ENCODE assay signal across 20 mouse cellular contexts in genomic region chr3:107041718-107042117, GRCm38 (mm10). TPM values are rescaled to one million over a fixed set of nuclear protein-coding genes. Genes with fewer than 3 reads are reported as not detected.
DNase-seq lines count a peak whose midpoint lies in the region; ATAC-seq and TF ChIP-seq lines count a peak whose summit lies in the region.
"Had no signal": no experiment of that assay in that cellular context is flagged by ENCODE, and none has a peak within 500 bp of the region (broad histone marks: within the 10 kb centered on the region; RNA-seq: fewer than 3 reads in every experiment).

No protein-coding gene starts in this region.

- peak overlapping the region; percentile 23 for H3K4me3 ChIP-seq in hindbrain, embryonic 13.5 days
- H3K4me3 ChIP-seq in hindbrain, embryonic 11.5 days (ENCODE audit: low read depth, low read length) = no peak overlapping the region
- peak overlapping the region; percentile 30 for H3K4me3 ChIP-seq in forebrain, embryonic 13.5 days
- peak overlapping the region; percentile 29 for H3K4me3 ChIP-seq in hindbrain, postnatal 0 days (ENCODE audit: low read length)
- no peak overlapping the region for H3K4me3 ChIP-seq in liver, embryonic 12.5 days
- H3K4me3 ChIP-seq: embryonic facial prominence, embryonic 15.5 days; heart, adult 2 months; intestine, embryonic 15.5 days; limb, embryonic 12.5 days had no signal

- H3K9me3 ChIP-seq in hindbrain, embryonic 13.5 days = no peaks in the 10 kb centered on the region
- H3K9me3 ChIP-seq in hindbrain, embryonic 11.5 days (ENCODE audit: control insufficient read depth, low read length) = no peaks in the 10 kb centered on the region
- H3K9me3 ChIP-seq in forebrain, embryonic 13.5 days (replicated peaks) = no peaks in the 10 kb centered on the region
- no peaks in the 10 kb centered on the region for H3K9me3 ChIP-seq in hindbrain, postnatal 0 days (ENCODE audit: low read length)
- no peaks in the 10 kb centered on the region for H3K9me3 ChIP-seq in liver, embryonic 12.5 days (replicated peaks)
- H3K9me3 ChIP-seq: embryonic facial prominence, embryonic 15.5 days; intestine, embryonic 15.5 days; limb, embryonic 12.5 days had no signal

- TF ChIP-seq CTCF in hindbrain, postnatal 0 days (IDR thresholded peaks at IDR 0.05; ENCODE audit: low read depth) = no peak

- H3K4me2 ChIP-seq in hindbrain, embryonic 13.5 days = peak overlapping the region; percentile 81
- H3K4me2 ChIP-seq in hindbrain, embryonic 11.5 days (replicated peaks; ENCODE audit: low read depth, low read length) = no peak overlapping the region
- peak overlapping the region; percentile 56 for H3K4me2 ChIP-seq in forebrain, embryonic 13.5 days
- peak overlapping the region; percentile 85 for H3K4me2 ChIP-seq in hindbrain, postnatal 0 days (ENCODE audit: low read depth, low read length)
- no peak overlapping the region for H3K4me2 ChIP-seq in liver, embryonic 12.5 days
- H3K4me2 ChIP-seq: embryonic facial prominence, embryonic 15.5 days; intestine, embryonic 15.5 days; limb, embryonic 12.5 days had no signal

- no peaks in the 10 kb centered on the region for H3K27me3 ChIP-seq in hindbrain, embryonic 13.5 days
- H3K27me3 ChIP-seq in hindbrain, embryonic 11.5 days (ENCODE audit: control insufficient read depth, insufficient read depth, low read length) = peaks cover 3% of the 10 kb centered on the region; the same call in 1 of the 2 replicates
- no peaks in the 10 kb centered on the region for H3K27me3 ChIP-seq in forebrain, embryonic 13.5 days
- H3K27me3 ChIP-seq in hindbrain, postnatal 0 days (ENCODE audit: insufficient read depth, low read length) = no peaks in the 10 kb centered on the region
- H3K27me3 ChIP-seq in liver, embryonic 12.5 days (replicated peaks) = peaks cover 20% of the 10 kb centered on the region

- ATAC-seq in hindbrain, embryonic 13.5 days (ENCODE audit: low FRiP score) = no peak
- ATAC-seq in hindbrain, embryonic 11.5 days (ENCODE audit: low FRiP score) = no peak
- ATAC-seq in forebrain, embryonic 13.5 days = peak; percentile 46; the same call in 1 of the 2 replicates
- no peak for ATAC-seq in hindbrain, postnatal 0 days
- ATAC-seq in liver, embryonic 12.5 days = no peak
- ATAC-seq: intestine, embryonic 15.5 days had no signal

- 82% methylated on average over 1 of the region's 1 CpGs for WGBS in hindbrain, embryonic 13.5 days
- 94% methylated on average over 1 of the region's 1 CpGs for WGBS in hindbrain, embryonic 11.5 days
- 74% methylated on average over 1 of the region's 1 CpGs for WGBS in forebrain, embryonic 13.5 days
- 73% methylated on average over 1 of the region's 1 CpGs for WGBS in hindbrain, postnatal 0 days
- WGBS in liver, embryonic 12.5 days (ENCODE audit: insufficient replicate concordance) = 64% methylated on average over 1 of the region's 1 CpGs

- no peaks in the 10 kb centered on the region; the same call in 1 of the 2 replicates for H3K36me3 ChIP-seq in hindbrain, embryonic 13.5 days
- no peaks in the 10 kb centered on the region for H3K36me3 ChIP-seq in hindbrain, embryonic 11.5 days (ENCODE audit: control insufficient read depth, insufficient read depth, low read length)
- H3K36me3 ChIP-seq in forebrain, embryonic 13.5 days (ENCODE audit: poor library complexity, severe bottlenecking) = peaks cover 10% of the 10 kb centered on the region; the same call in 1 of the 2 replicates
- no peaks in the 10 kb centered on the region for H3K36me3 ChIP-seq in hindbrain, postnatal 0 days (ENCODE audit: insufficient read depth, low read length)
- no peaks in the 10 kb centered on the region for H3K36me3 ChIP-seq in liver, embryonic 12.5 days
- H3K36me3 ChIP-seq: embryonic facial prominence, embryonic 15.5 days; intestine, embryonic 15.5 days; limb, embryonic 12.5 days had no signal

- H3K27ac ChIP-seq in hindbrain, embryonic 13.5 days = no peak overlapping the region
- no peak overlapping the region for H3K27ac ChIP-seq in hindbrain, embryonic 11.5 days (ENCODE audit: low read depth, low read length)
- H3K27ac ChIP-seq in forebrain, embryonic 13.5 days = no peak overlapping the region
- H3K27ac ChIP-seq in hindbrain, postnatal 0 days = no peak overlapping the region
- no peak overlapping the region for H3K27ac ChIP-seq in liver, embryonic 12.5 days
- H3K27ac ChIP-seq: embryonic facial prominence, embryonic 15.5 days; heart, adult 2 months; intestine, embryonic 15.5 days; limb, embryonic 12.5 days; liver, embryonic 14.5 days had no signal

- no peak for DNase-seq in hindbrain, embryonic 11.5 days (ENCODE audit: low spot score)
- peak; percentile 53 for DNase-seq in brain, adult 2 months (ENCODE audit: low read depth, low spot score)
- DNase-seq in hindbrain, postnatal 0 days (ENCODE audit: low spot score) = no peak
- DNase-seq in spleen, postnatal 10 days (ENCODE audit: low spot score in 2 of 2) = no peak
- no peak for DNase-seq in kidney, postnatal 14 days
- DNase-seq: adrenal gland, postnatal 10 days; cerebellum, adult 8-10 months; gastrocnemius, postnatal 10 days; heart, adult 2 months; heart, postnatal 10 days; lung, postnatal 10 days; thymus, postnatal 14 days had no signal

- H3K9ac ChIP-seq in hindbrain, embryonic 13.5 days = no peak overlapping the region
- H3K9ac ChIP-seq in hindbrain, embryonic 11.5 days (ENCODE audit: low read depth, low read length) = no peak overlapping the region
- no peak overlapping the region for H3K9ac ChIP-seq in forebrain, embryonic 13.5 days
- 0 out of 2 replicates have a peak overlapping the region, but pooled peaks have one; percentile 9 for H3K9ac ChIP-seq in hindbrain, postnatal 0 days (replicated peaks; ENCODE audit: low read length)
- no peak overlapping the region for H3K9ac ChIP-seq in liver, embryonic 12.5 days
- H3K9ac ChIP-seq: embryonic facial prominence, embryonic 15.5 days; intestine, embryonic 15.5 days; limb, embryonic 12.5 days; liver, embryonic 14.5 days had no signal

- H3K4me1 ChIP-seq in hindbrain, embryonic 13.5 days (replicated peaks) = peaks cover 47% of the 10 kb centered on the region
- H3K4me1 ChIP-seq in hindbrain, embryonic 11.5 days (replicated peaks; ENCODE audit: control insufficient read depth, insufficient read depth, low read length) = peaks cover 3% of the 10 kb centered on the region; the same call in 1 of the 2 replicates
- H3K4me1 ChIP-seq in forebrain, embryonic 13.5 days = peaks cover 60% of the 10 kb centered on the region
- peaks cover 12% of the 10 kb centered on the region; the same call in 1 of the 2 replicates for H3K4me1 ChIP-seq in hindbrain, postnatal 0 days (ENCODE audit: insufficient read depth, low read length)
- peaks cover under 1% of the 10 kb centered on the region; the same call in 1 of the 2 replicates for H3K4me1 ChIP-seq in liver, embryonic 12.5 days
- H3K4me1 ChIP-seq: intestine, embryonic 15.5 days had no signal

RNA-seq across cellular contexts. Expression of gene Kcna3, which starts 5.7 kb away (rescaled TPM):
- 6.8 and 7.1 TPM in 2 replicates for polyA plus RNA-seq in hindbrain, embryonic 13.5 days (2015; fragmentation: Nextera tagmentation; extraction: Ambion mirVana)
- 4.6 and 4.7 TPM in 2 replicates for polyA plus RNA-seq in hindbrain, embryonic 11.5 days (2014; fragmentation: Nextera tagmentation; extraction: Ambion mirVana)
- polyA plus RNA-seq in forebrain, embryonic 13.5 days (2015; fragmentation: Nextera tagmentation; extraction: Ambion mirVana) = 12.9 and 13.4 TPM in 2 replicates
- 52.0 and 53.9 TPM in 2 replicates for total RNA-seq in hindbrain, postnatal 0 days (2014; rRNA removed)
- 9.2 and 11.3 TPM in 2 replicates for polyA plus RNA-seq in hindbrain, postnatal 0 days (2015; fragmentation: Nextera tagmentation; extraction: Ambion mirVana)
- polyA plus RNA-seq in liver, embryonic 12.5 days (2016; fragmentation: Nextera tagmentation; extraction: Ambion mirVana) = 4.4 and 5.3 TPM in 2 replicates

RNA-seq across cellular contexts. Expression of gene Kcna2, which starts 59.2 kb away (rescaled TPM):
- 1.2 and 1.3 TPM in 2 replicates for polyA plus RNA-seq in hindbrain, embryonic 13.5 days (2015; fragmentation: Nextera tagmentation; extraction: Ambion mirVana)
- 0.21 and 0.32 TPM in 2 replicates for polyA plus RNA-seq in hindbrain, embryonic 11.5 days (2014; fragmentation: Nextera tagmentation; extraction: Ambion mirVana)
- polyA plus RNA-seq in forebrain, embryonic 13.5 days (2015; fragmentation: Nextera tagmentation; extraction: Ambion mirVana) = 0.37 and 0.49 TPM in 2 replicates
- 15.5 and 17.2 TPM in 2 replicates for total RNA-seq in hindbrain, postnatal 0 days (2014; rRNA removed)
- 1.8 and 2.1 TPM in 2 replicates for polyA plus RNA-seq in hindbrain, postnatal 0 days (2015; fragmentation: Nextera tagmentation; extraction: Ambion mirVana)
- polyA plus RNA-seq in liver, embryonic 12.5 days (2016; fragmentation: Nextera tagmentation; extraction: Ambion mirVana) = 0.05 TPM in 1 of 2 replicates, not detected in the other
- total RNA-seq: megakaryocyte-erythroid progenitor cell, adult 5-6 weeks had no signal

Comparison
In these comparisons a context has a peak if more than half of its experiments do, and no peak if none do; other contexts are left out.
1. H3K4me2 ChIP-seq: peak in hindbrain, embryonic 13.5 days (single experiment), forebrain, embryonic 13.5 days (single experiment) and hindbrain, postnatal 0 days (single experiment); none in hindbrain, embryonic 11.5 days (single experiment) and liver, embryonic 12.5 days (single experiment).
2. H3K4me3 ChIP-seq: peak in hindbrain, embryonic 13.5 days (single experiment), forebrain, embryonic 13.5 days (single experiment) and hindbrain, postnatal 0 days (single experiment); none in hindbrain, embryonic 11.5 days (single experiment) and liver, embryonic 12.5 days (single experiment).